Mouse (Mus musculus): Measurements from ENCODE around the gene Rpl41.

DNA sequence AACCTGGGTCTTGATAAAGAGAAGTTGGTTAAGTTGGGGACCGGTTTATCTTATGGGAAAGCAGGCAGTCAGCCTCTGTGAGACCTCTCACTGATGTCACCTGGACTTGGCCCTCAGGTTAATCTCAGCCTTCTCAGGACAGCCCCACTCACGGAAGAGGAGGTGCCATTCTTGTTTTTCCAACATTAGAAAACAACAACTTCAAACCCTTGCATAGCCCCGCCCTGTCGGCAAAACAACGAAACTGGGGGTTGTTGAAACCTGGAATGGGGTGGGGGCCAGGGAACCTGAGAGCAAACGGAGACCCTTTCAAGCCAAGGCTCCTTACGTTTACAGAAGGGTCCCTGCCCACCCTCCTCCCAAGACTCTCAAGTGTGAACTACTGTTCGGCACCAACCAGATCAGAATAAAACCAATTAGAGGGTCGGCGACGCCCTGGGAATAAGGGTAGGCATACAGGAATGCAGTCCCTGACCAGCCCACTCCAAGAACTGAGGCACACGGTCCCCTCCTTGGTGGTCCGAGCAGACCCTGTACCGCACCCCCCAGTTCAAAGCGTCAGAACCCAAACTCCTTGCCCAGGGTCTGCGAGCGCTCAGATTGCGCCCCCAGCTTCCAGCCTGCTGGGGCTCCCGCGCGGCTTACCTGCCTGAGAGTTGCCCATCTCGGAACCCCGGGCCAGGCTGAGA is 39.8 kb upstream of the Rpl41 start:
- TF ChIP-seq POLR2A (IDR thresholded peaks at IDR 0.05; ENCODE audit: insufficient read depth, low read depth, low read length), result no peak
- no peak for TF ChIP-seq CTCF (IDR thresholded peaks at IDR 0.05; ENCODE audit: insufficient read depth, low read depth, low read length)

Measured in olfactory bulb, adult 2 months (tissue).